Mouse (Mus musculus) liver, postnatal 0 days (tissue): ENCODE measurements around the gene Zfp663. TPM values are rescaled to one million over a fixed set of nuclear protein-coding genes. Genes with fewer than 3 reads are reported as not detected.

Experiments
- ATAC-seq: fragments of 200-750 bp; cut with Nextera tagmentation; 2 replicates; pipeline ENCODE4 v1.8.0; 2017; ENCODE audit warnings: mild to moderate bottlenecking, moderate library complexity
- DNase-seq: peaks from one replicate; pipeline ENCODE4 v3.0.0-alpha.2; 2016
- H3K27ac ChIP-seq: fragments of 300-500 bp; sonication (generic); 2 replicates; pipeline ENCODE4 v1.5.1; 2014; ENCODE audit warnings: antibody characterized with exemption, moderate library complexity, mild to moderate bottlenecking, low read depth
- H3K27me3 ChIP-seq: fragments of 300-500 bp; sonication (generic); 2 replicates; pipeline ENCODE4 v1.6.1; 2014; ENCODE audit warnings: low read length, control low read depth, mixed read lengths; ENCODE audit not compliant: insufficient read depth
- H3K36me3 ChIP-seq: fragments of 300-500 bp; sonication (generic); replicated peaks from 2 replicates; pipeline ENCODE4 v1.6.1; 2014; ENCODE audit warnings: mild to moderate bottlenecking, control low read depth, low read length, moderate library complexity, mixed read lengths; ENCODE audit not compliant: insufficient read depth
- H3K4me1 ChIP-seq: fragments of 300-500 bp; sonication (generic); 2 replicates; pipeline ENCODE4 v1.6.1; 2014; ENCODE audit warnings: antibody characterized with exemption, mild to moderate bottlenecking, control low read depth; ENCODE audit not compliant: insufficient read depth
- H3K4me2 ChIP-seq: fragments of 300-500 bp; sonication (generic); 2 replicates; pipeline ENCODE4 v1.6.1; 2014; ENCODE audit warnings: low read depth, mild to moderate bottlenecking, low read length, moderate library complexity, mixed read lengths
- H3K4me3 ChIP-seq: fragments of 300-500 bp; sonication (generic); 2 replicates; pipeline ENCODE4 v1.5.1; 2014; ENCODE audit warnings: low read depth, low read length
- H3K9ac ChIP-seq: fragments of 300-500 bp; sonication (generic); replicated peaks from 2 replicates; pipeline ENCODE4 v1.6.1; 2014; ENCODE audit warnings: mild to moderate bottlenecking, moderate library complexity
- H3K9me3 ChIP-seq: fragments of 300-500 bp; sonication (generic); 2 replicates; pipeline ENCODE4 v1.6.1; 2016; ENCODE audit warnings: mild to moderate bottlenecking, control low read depth, low read length, mixed read lengths
- CTCF ChIP-seq: sonication (generic); IDR thresholded peaks from 2 replicates; pipeline ENCODE4 v1.5.1; 2016; ENCODE audit warnings: antibody characterized with exemption, low read depth
- EP300 ChIP-seq: IDR thresholded peaks from 2 replicates; pipeline ENCODE4 v1.6.1; 2016; ENCODE audit warnings: antibody characterized with exemption, low read depth, mild to moderate bottlenecking
- WGBS: fragments of 180-500 bp; shearing (Covaris S2); extraction: QIAGEN DNeasy Blood & Tissue Kit; methylation state at CpG from one replicate; pipeline ENCODE4 v1.1.7; 2014; ENCODE audit not compliant: insufficient replicate concordance; 5-methylcytosine and 5-hydroxymethylcytosine counted together
- polyA plus RNA-seq: library from polyadenylated mRNA; unstranded; fragments of >200 nt; fragmentation: Nextera tagmentation; extraction: Ambion mirVana; gene quantifications from 2 replicates; pipeline ENCODE4 v1.2.1, GENCODE M21; 2015

Gene Zfp663
- not detected in 2 replicates for polyA plus RNA-seq

DNA sequence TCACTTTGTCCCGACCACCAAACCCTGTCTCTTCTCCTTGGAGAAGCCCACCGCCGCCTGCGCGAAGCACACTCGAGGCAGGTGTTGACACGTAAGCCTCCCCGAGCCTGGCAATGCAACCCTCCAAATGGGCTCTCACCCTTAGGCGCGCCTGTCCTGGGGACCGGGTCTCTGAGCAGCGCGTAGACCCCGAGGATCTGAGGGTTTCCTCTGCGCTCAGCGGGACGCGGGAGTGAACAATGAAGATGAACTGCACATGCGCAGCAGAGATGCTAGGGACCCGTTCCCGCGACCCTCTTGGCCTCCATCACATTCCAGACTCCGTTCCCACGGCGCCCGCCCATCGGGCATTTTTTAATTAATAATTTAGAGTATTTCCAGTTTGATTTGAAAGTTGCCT is at the start of gene Zfp663:
TSS of gene Zfp663 (minus strand) at position 234 of the 400 bp plus-strand sequence.
- Histone ChIP-seq H3K9me3 (no peaks in the 10 kb centered on the region), H3K4me2 (peak within 1 kb of the TSS; percentile 57), H3K36me3 (no peaks in the 10 kb centered on the region), H3K4me3 (peak within 1 kb of the TSS; percentile 14; the same call in 1 of the 2 replicates), H3K27ac (no peak within 1 kb of the TSS), H3K4me1 (peaks cover 8% of the 10 kb centered on the region), H3K9ac (no peak within 1 kb of the TSS), H3K27me3 (peaks cover 10% of the 10 kb centered on the region; the same call in 1 of the 2 replicates)
- TF ChIP-seq EP300 (no peak), CTCF (no peak)
- ATAC-seq (no peak), DNase-seq (no peak)
- WGBS, result 6% methylated on average over 27 of the region's 27 CpGs

DNA sequence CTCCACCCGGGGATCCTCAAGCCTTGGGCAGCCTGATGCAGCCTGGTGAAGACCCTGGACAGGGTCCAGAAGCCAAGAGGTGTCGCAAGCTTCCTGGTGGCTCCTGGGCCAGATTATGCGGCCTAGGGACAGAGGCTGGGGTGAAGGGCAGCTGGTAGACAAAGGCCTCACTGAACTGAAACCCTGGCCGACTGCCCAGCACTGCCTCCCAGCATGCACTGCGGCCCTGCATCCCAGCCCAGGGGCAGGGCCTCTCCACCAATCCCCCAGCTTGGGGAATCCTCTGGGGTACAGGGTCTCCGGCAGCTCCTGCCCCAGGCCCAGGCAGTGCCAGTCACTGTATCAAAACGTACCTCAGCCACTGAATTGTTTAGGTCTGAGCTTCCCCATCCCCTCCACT is 48.8 kb upstream of the Zfp663 start:
- H3K36me3 ChIP-seq, result no peaks in the 10 kb centered on the region
- peak; percentile 88 for ATAC-seq
- no peaks in the 10 kb centered on the region for H3K27me3 ChIP-seq
- H3K4me3 ChIP-seq, result no peak overlapping the region
- no peak overlapping the region; the same call in 1 of the 2 replicates for H3K9ac ChIP-seq
- no peak overlapping the region for H3K4me2 ChIP-seq
- TF ChIP-seq CTCF (no peak), EP300 (no peak)
- 48% methylated on average over 7 of the region's 7 CpGs for WGBS
- H3K27ac ChIP-seq, result peak overlapping the region; percentile 22; the same call in 1 of the 2 replicates
- H3K9me3 ChIP-seq, result no peaks in the 10 kb centered on the region
- H3K4me1 ChIP-seq, result 0 out of 2 replicates have a peak, but pooled peaks cover 4% of the 10 kb centered on the region
- peak; percentile 80 for DNase-seq

DNA sequence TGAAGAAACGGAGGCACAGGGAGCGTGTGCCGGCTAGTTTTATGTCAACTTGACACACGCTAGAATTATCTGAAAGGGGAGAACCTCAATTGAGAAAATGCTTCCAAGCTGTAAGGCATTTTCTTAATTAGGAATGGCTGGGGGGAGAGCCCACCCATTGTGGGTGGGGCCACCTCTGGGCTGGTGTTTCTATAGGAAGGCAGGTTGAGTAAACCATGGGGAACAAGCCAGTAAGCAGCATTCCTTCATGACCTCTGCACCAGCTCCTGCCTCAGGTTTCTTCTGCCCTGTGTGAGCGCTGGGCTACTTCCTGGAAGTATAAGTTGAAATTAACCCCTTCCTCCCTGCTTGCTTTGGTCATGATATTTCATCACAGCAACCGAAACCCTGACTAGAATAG is 47.3 kb upstream of the Zfp663 start:
- no peak for TF ChIP-seq CTCF
- no peak for TF ChIP-seq EP300
- Histone ChIP-seq H3K27me3 (no peaks in the 10 kb centered on the region), H3K4me2 (no peak overlapping the region), H3K9ac (no peak overlapping the region), H3K36me3 (no peaks in the 10 kb centered on the region), H3K4me3 (no peak overlapping the region), H3K27ac (no peak overlapping the region), H3K4me1 (0 out of 2 replicates have a peak, but pooled peaks cover 4% of the 10 kb centered on the region), H3K9me3 (no peaks in the 10 kb centered on the region)
- 72% methylated on average over 6 of the region's 6 CpGs for WGBS
- no peak for DNase-seq
- no peak for ATAC-seq

DNA sequence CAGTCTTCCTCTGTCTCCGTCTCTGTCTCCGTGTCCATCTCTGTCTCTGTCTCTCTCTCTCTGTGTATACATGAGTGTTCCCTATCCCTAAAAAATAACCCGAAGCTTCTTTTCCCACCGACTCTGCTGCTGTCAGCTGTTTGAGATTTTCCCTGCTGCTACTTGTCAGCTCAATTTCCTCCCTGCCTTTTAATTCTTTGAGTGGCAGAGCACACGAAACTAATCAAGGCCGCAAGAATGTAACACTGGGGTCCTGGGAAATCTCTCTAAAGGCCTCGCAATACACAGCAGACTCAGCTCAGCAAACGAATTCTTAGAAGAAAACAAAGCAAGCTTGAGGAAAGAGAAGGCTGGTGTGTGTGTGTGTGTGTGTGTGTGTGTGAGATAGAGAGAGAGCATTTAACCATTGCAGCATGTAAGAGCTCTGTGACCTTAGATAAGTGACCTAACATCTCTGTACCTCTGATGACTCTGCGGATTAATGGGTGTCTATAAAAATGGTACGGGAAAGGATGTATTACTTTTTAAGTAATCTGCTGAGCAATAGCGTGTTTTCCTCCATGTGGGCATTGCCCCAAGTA is 46.7 kb upstream of the Zfp663 start:
- ATAC-seq, result no peak
- Histone ChIP-seq H3K27ac (no peak overlapping the region), H3K9me3 (no peaks in the 10 kb centered on the region), H3K27me3 (no peaks in the 10 kb centered on the region), H3K36me3 (no peaks in the 10 kb centered on the region), H3K4me3 (no peak overlapping the region), H3K4me2 (no peak overlapping the region), H3K4me1 (0 out of 2 replicates have a peak, but pooled peaks cover 4% of the 10 kb centered on the region), H3K9ac (no peak overlapping the region)
- TF ChIP-seq CTCF (no peak), EP300 (no peak)
- DNase-seq, result no peak
- WGBS, result 58% methylated on average over 11 of the region's 11 CpGs

DNA sequence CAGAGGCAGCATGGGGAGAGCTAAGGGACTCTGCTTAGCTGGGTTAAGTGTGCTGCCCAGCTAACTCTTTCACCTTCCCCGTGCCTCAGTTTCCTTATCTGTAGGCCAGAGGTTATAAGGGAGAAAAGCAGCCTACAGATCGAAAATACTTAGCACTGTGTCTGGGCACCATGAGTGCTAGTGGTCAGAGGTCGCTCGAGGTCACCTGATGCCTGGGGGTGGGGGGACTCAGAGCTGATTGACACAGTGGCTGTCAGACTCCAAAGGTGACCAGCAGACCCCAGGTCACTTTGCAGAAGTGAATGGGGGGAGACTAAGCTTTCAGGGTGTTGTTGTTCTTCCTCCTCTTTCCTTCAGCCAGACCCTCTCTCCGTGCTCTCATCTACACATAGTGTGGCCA is 45.8 kb upstream of the Zfp663 start:
- Histone ChIP-seq H3K9ac (no peak overlapping the region), H3K4me2 (no peak overlapping the region), H3K9me3 (no peaks in the 10 kb centered on the region), H3K27ac (no peak overlapping the region), H3K4me1 (0 out of 2 replicates have a peak, but pooled peaks cover 4% of the 10 kb centered on the region), H3K27me3 (no peaks in the 10 kb centered on the region), H3K36me3 (no peaks in the 10 kb centered on the region), H3K4me3 (no peak overlapping the region)
- 48% methylated on average over 5 of the region's 5 CpGs for WGBS
- no peak for DNase-seq
- no peak for TF ChIP-seq CTCF
- TF ChIP-seq EP300, result no peak
- ATAC-seq, result no peak

DNA sequence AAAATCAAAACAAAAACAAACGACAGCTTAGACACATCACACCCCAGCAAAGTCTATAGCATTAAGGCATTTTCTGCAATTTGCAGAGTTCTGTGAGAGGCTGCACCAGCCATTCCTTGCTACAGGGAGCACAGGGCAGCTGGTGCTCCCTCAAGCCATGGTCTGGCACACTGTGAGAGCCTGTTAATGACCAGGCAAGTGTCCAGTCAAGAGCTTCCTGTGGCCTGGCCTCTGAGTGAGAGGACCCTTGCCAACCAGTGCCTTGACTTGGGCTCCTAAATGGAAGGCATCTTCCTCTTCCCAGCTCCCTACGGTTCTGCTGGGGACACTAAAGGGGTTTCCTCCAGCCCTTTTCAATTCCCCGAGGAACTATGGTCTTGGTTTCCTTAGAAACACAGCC is 45.4 kb upstream of the Zfp663 start:
- TF ChIP-seq EP300 (no peak), CTCF (no peak)
- no peak for DNase-seq
- Histone ChIP-seq H3K4me3 (no peak overlapping the region), H3K4me1 (0 out of 2 replicates have a peak, but pooled peaks cover 4% of the 10 kb centered on the region), H3K27me3 (no peaks in the 10 kb centered on the region), H3K4me2 (no peak overlapping the region), H3K9me3 (no peaks in the 10 kb centered on the region), H3K36me3 (no peaks in the 10 kb centered on the region), H3K27ac (no peak overlapping the region), H3K9ac (no peak overlapping the region)
- ATAC-seq, result no peak
- WGBS, result 41% methylated on average over 3 of the region's 3 CpGs
